Mouse (Mus musculus): Measurements from ENCODE around the gene Slc41a2.
A peak's percentile ranks its signal among the peaks of the same experiment; 100 is the strongest.
"Not testable (repeated sequence)": the region's sequence is repeated elsewhere in the genome, so short reads cannot be mapped to it uniquely, and the experiment has no call there.

Gene Slc41a2

GRCm38 (mm10) chr10:83337159-83337951 is at the start of gene Slc41a2:
Gene Slc41a2 (minus strand): TSS chr10:83337882.
- peak; percentile 59 for DNase-seq (ENCODE audit: low spot score)

- no peak for DNase-seq (ENCODE audit: low spot score)
Observed at GRCm38 (mm10) chr10:83385330-83385910, 47.7 kb upstream of the Slc41a2 start.

- DNase-seq (ENCODE audit: low spot score): no peak
Observed at GRCm38 (mm10) chr10:83384456-83385215, 47.0 kb upstream of the Slc41a2 start.

- no peak for DNase-seq (ENCODE audit: low spot score)
Observed at GRCm38 (mm10) chr10:83383863-83384262, 46.2 kb upstream of the Slc41a2 start.

- no peak for DNase-seq (ENCODE audit: low spot score)
Observed at GRCm38 (mm10) chr10:83382988-83383387, 45.3 kb upstream of the Slc41a2 start.

- DNase-seq (ENCODE audit: low spot score): no peak
Observed at GRCm38 (mm10) chr10:83382528-83382927, 44.8 kb upstream of the Slc41a2 start.

- no peak for DNase-seq (ENCODE audit: low spot score)
Observed at GRCm38 (mm10) chr10:83380501-83380900, 42.8 kb upstream of the Slc41a2 start.

GRCm38 (mm10) chr10:83378083-83378833 is 40.6 kb upstream of the Slc41a2 start:
- no peak for DNase-seq (ENCODE audit: low spot score)

- DNase-seq (ENCODE audit: low spot score): no peak
Observed at GRCm38 (mm10) chr10:83376911-83377682, 39.4 kb upstream of the Slc41a2 start.

- not testable (repeated sequence) for DNase-seq (ENCODE audit: low spot score)
Observed at GRCm38 (mm10) chr10:83375458-83375857, 37.8 kb upstream of the Slc41a2 start.

- no peak for DNase-seq (ENCODE audit: low spot score)
Observed at GRCm38 (mm10) chr10:83374045-83374656, 36.5 kb upstream of the Slc41a2 start.

GRCm38 (mm10) chr10:83368918-83369317 is 31.2 kb upstream of the Slc41a2 start:
- DNase-seq (ENCODE audit: low spot score): no peak

GRCm38 (mm10) chr10:83363451-83363850 is 25.8 kb upstream of the Slc41a2 start:
- no peak for DNase-seq (ENCODE audit: low spot score)

- DNase-seq (ENCODE audit: low spot score): peak; percentile 46
Observed at GRCm38 (mm10) chr10:83361643-83362382, 24.1 kb upstream of the Slc41a2 start.

GRCm38 (mm10) chr10:83360356-83360755 is 22.7 kb upstream of the Slc41a2 start:
- no peak for DNase-seq (ENCODE audit: low spot score)

- DNase-seq (ENCODE audit: low spot score): peak; percentile 98
Observed at GRCm38 (mm10) chr10:83359956-83360355, 22.3 kb upstream of the Slc41a2 start, which contains the start of gene D10Wsu102e. Gene D10Wsu102e (plus strand): TSS chr10:83360221.

- no peak for DNase-seq (ENCODE audit: low spot score)
Observed at GRCm38 (mm10) chr10:83359451-83359850, 21.8 kb upstream of the Slc41a2 start.

- DNase-seq (ENCODE audit: low spot score): no peak
Observed at GRCm38 (mm10) chr10:83356416-83356815, 18.7 kb upstream of the Slc41a2 start.

- peak; percentile 69 for DNase-seq (ENCODE audit: low spot score)
Observed at GRCm38 (mm10) chr10:83354333-83354719, 16.6 kb upstream of the Slc41a2 start.

Measured in adipocyte (in vitro differentiated cells).